Mouse (Mus musculus) small intestine, adult 2 months (tissue): ENCODE measurements around the gene Slc32a1.

Experiments
- CTCF ChIP-seq: fragments of 200-500 bp; IDR thresholded peaks from 2 replicates; pipeline ENCODE4 v1.5.1; 2012; ENCODE audit warnings: low read depth, mild to moderate bottlenecking, control low read depth, inconsistent platforms, low read length, moderate library complexity, mixed read lengths; ENCODE audit not compliant: insufficient replicate concordance, insufficient read length; ENCODE audit errors: extremely low read depth
- POLR2A ChIP-seq: fragments of 200-500 bp; IDR thresholded peaks from 2 replicates; pipeline ENCODE4 v1.6.1; 2012; ENCODE audit warnings: low read depth, mild to moderate bottlenecking, control low read depth, inconsistent platforms, low read length, moderate library complexity

DNA sequence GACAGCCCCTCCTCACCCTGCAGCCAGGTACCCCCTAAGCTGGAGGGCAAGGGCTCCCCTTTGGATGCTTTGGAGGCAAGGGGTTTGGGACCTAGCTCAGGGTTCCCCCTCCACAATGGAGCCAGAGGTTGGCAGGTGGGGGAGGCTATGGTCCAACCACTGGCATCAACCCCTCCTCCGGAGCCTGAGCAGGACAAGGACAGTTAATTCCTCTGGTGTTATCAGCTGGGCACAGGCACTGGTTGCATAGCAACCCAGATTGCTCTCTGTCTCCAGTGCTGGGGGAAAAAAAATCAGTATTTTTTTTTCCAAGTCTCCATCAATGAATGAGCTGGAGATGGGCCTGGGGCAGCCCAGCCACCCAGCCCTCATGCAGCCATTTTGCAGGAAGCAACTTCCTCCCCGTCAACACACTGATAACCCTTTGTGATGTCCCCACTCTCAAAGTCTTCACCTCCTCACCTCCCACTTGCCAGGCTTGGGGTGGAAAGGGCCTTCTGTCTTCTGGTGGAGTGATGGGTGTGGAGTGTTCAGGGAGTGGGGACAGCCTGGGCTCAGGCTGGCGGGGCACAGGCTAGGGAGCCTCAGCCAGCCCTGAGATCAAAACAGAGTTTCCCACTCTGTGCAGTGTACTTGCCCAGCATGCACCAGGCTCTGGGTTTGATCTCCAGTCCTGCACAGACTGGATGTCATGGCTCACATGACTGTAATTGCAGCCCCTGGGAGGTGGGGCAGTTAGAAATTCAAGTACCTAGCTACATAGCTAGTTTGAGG is 49.0 kb upstream of the Slc32a1 start:
- TF ChIP-seq POLR2A (no peak), CTCF (no peak)
